Mouse (Mus musculus): ENCODE results near the gene Mfsd12. TPM values are rescaled to one million over a fixed set of nuclear protein-coding genes. Genes with fewer than 3 reads are reported as not detected.

The Mfsd12 gene
- total and polyA plus RNA-seq, 3 experiments = 22.5 to 29.0 TPM; not detected in 1

- peak; percentile 66; the same call in 1 of the 2 replicates for TF ChIP-seq POLR2AphosphoS2 (IDR thresholded peaks at IDR 0.05; ENCODE audit: low read length)
Measured at GRCm38 (mm10) chr10:81376561-81377361, 19.5 kb downstream of the Mfsd12 start (continued).

DNA sequence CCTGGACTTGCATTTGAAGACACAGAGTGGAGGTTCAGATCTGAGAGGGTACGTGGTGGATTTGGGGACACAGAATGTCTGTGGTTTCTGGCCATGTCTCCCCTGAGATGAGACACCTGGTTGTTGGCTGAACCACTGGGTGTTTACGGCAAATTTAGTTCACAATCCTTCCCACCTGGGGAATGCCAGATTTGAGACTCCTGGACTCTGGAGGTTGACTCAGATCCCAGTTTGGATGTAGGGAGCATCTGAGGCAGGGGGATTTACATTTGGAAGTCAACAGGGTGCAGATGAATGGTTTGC is 20.0 kb downstream of the Mfsd12 start:
- Histone ChIP-seq H3K79me2 (ENCODE audit: control insufficient read depth, insufficient read depth, low read length, poor library complexity) (peaks cover 35% of the 10 kb centered on the region), H3K36me3 (ENCODE audit: control insufficient read depth in 1 of 2, insufficient read depth in 2 of 2, low read length in 2 of 2) (peaks cover 5 to 34% of the 10 kb centered on the region in 2 experiments), H3K27me3 (ENCODE audit: control insufficient read depth in 1 of 2, insufficient read depth in 2 of 2, low read length in 2 of 2) (no peaks in the 10 kb centered on the region), H3K4me3 (ENCODE audit: control insufficient read depth in 1 of 2, insufficient read depth in 1 of 2, low read depth in 2 of 2, low read length in 2 of 2) (peak overlapping the region; percentile 81 to 99), H3K4me1 (ENCODE audit: control insufficient read depth in 1 of 2, insufficient read depth in 2 of 2, low read length in 2 of 2) (peaks cover 24 to 39% of the 10 kb centered on the region in 2 experiments), H3K9ac (ENCODE audit: control insufficient read depth, low read depth, low read length, poor library complexity, severe bottlenecking) (peak overlapping the region; percentile 89), H3K9me3 (replicated peaks; ENCODE audit: insufficient read depth, low read length) (no peaks in the 10 kb centered on the region), H3K27ac (ENCODE audit: control insufficient read depth, low read depth, low read length) (peak overlapping the region; percentile 47; the same call in 1 of the 2 replicates)
- DNase-seq (ENCODE audit: low read depth, low spot score) = no peak
- TF ChIP-seq MXI1 (IDR thresholded peaks at IDR 0.05; ENCODE audit: low read depth, low read length) (no peak), POLR2A (IDR thresholded peaks at IDR 0.05; ENCODE audit: control insufficient read depth in 1 of 2, insufficient read depth in 1 of 2, low read depth in 1 of 2, low read length in 2 of 2, poor library complexity in 1 of 2) (no peak), ZMIZ1 (IDR thresholded peaks at IDR 0.05; ENCODE audit: low read depth, low read length) (no peak), HCFC1 (IDR thresholded peaks at IDR 0.05; ENCODE audit: low read depth, low read length) (0 out of 2 replicates have a peak, but pooled peaks have one; percentile 11), ZKSCAN1 (IDR thresholded peaks at IDR 0.05; ENCODE audit: low read depth, low read length) (no peak), USF1 (IDR thresholded peaks at IDR 0.05; ENCODE audit: low read depth, low read length) (no peak), E2F4 (IDR thresholded peaks at IDR 0.05; ENCODE audit: borderline replicate concordance, low read depth, low read length) (no peak), SIN3A (IDR thresholded peaks at IDR 0.05; ENCODE audit: low read length) (peak; percentile 29; the same call in 1 of the 2 replicates), MEF2A (IDR thresholded peaks at IDR 0.05; ENCODE audit: extremely low read depth, insufficient replicate concordance, low read depth, low read length, poor library complexity, severe bottlenecking) (no peak), JUND (IDR thresholded peaks at IDR 0.05; ENCODE audit: low read depth, low read length) (no peak), SMC3 (IDR thresholded peaks at IDR 0.05; ENCODE audit: low read depth, low read length) (no peak), MAZ (IDR thresholded peaks at IDR 0.05; ENCODE audit: low read depth, low read length) (no peak), EP300 (IDR thresholded peaks at IDR 0.05; ENCODE audit: low read depth in 1 of 2, low read length in 2 of 2) (no peak)

GRCm38 (mm10) chr10:81377793-81378552 is 20.7 kb downstream of the Mfsd12 start, which contains the start of gene Fzr1:
Gene Fzr1 (minus strand): TSS chr10:81378516.
- H3K27me3 ChIP-seq (ENCODE audit: control insufficient read depth in 1 of 2, insufficient read depth in 2 of 2, low read length in 2 of 2) = no peaks in the 10 kb centered on the region
- peaks cover 30 to 44% of the 10 kb centered on the region in 2 experiments for H3K4me1 ChIP-seq (ENCODE audit: control insufficient read depth in 1 of 2, insufficient read depth in 2 of 2, low read length in 2 of 2)
- peaks cover 5 to 39% of the 10 kb centered on the region in 2 experiments for H3K36me3 ChIP-seq (ENCODE audit: control insufficient read depth in 1 of 2, insufficient read depth in 2 of 2, low read length in 2 of 2)
- H3K79me2 ChIP-seq (ENCODE audit: control insufficient read depth, insufficient read depth, low read length, poor library complexity) = peaks cover 35% of the 10 kb centered on the region
- peak within 1 kb of the TSS; percentile 93 for H3K27ac ChIP-seq (ENCODE audit: control insufficient read depth, low read depth, low read length)
- DNase-seq (ENCODE audit: low read depth, low spot score) = no peak
- no peaks in the 10 kb centered on the region for H3K9me3 ChIP-seq (replicated peaks; ENCODE audit: insufficient read depth, low read length)
- peak within 1 kb of the TSS; percentile 81 to 99 for H3K4me3 ChIP-seq (ENCODE audit: control insufficient read depth in 1 of 2, insufficient read depth in 1 of 2, low read depth in 2 of 2, low read length in 2 of 2)
- peak within 1 kb of the TSS; percentile 89 for H3K9ac ChIP-seq (ENCODE audit: control insufficient read depth, low read depth, low read length, poor library complexity, severe bottlenecking)
- TF ChIP-seq USF2 (IDR thresholded peaks at IDR 0.05; ENCODE audit: borderline replicate concordance in 1 of 2, insufficient read depth in 1 of 2, low read depth in 1 of 2, low read length in 2 of 2) (no peak), KAT2A (conservative IDR thresholded peaks at IDR 0.05; ENCODE audit: low read depth, low read length) (no peak), ETS1 (IDR thresholded peaks at IDR 0.05; ENCODE audit: low read depth, low read length) (no peak), POLR2AphosphoS5 (IDR thresholded peaks at IDR 0.05; ENCODE audit: borderline replicate concordance, low read depth, low read length) (no peak), NRF1 (IDR thresholded peaks at IDR 0.05; ENCODE audit: insufficient read depth, low read depth, low read length, poor library complexity, severe bottlenecking) (no peak), GATA1 (IDR thresholded peaks at IDR 0.05; ENCODE audit: low read depth, low read length) (no peak), BHLHE40 (IDR thresholded peaks at IDR 0.05; ENCODE audit: borderline replicate concordance, low read depth, low read length) (no peak), E2F4 (IDR thresholded peaks at IDR 0.05; ENCODE audit: borderline replicate concordance, low read depth, low read length) (no peak), TCF12 (IDR thresholded peaks at IDR 0.05; ENCODE audit: low read depth, low read length) (no peak; the same call in 1 of the 2 replicates), SMC3 (IDR thresholded peaks at IDR 0.05; ENCODE audit: low read depth, low read length) (no peak), MYC (IDR thresholded peaks at IDR 0.05; ENCODE audit: low read depth, low read length) (no peak), CHD1 (IDR thresholded peaks at IDR 0.05; ENCODE audit: low read depth, low read length) (no peak), MAX (IDR thresholded peaks at IDR 0.05; ENCODE audit: low read length) (no peak), POLR2A (IDR thresholded peaks at IDR 0.05; ENCODE audit: control insufficient read depth in 1 of 2, insufficient read depth in 1 of 2, low read depth in 1 of 2, low read length in 2 of 2, poor library complexity in 1 of 2) (peak in 1 of 2 experiments; percentile 68; a peak in 1 of 4 replicates), USF1 (IDR thresholded peaks at IDR 0.05; ENCODE audit: low read depth, low read length) (no peak)

All from MEL (cell line).